Mouse (Mus musculus): Measurements from ENCODE around the gene Syt6. TPM values are rescaled to one million over a fixed set of nuclear protein-coding genes. Genes with fewer than 3 reads are reported as not detected.

Gene Syt6
- polyA plus RNA-seq, 1 experiment from 2014 or later, result 0.14 TPM

DNA sequence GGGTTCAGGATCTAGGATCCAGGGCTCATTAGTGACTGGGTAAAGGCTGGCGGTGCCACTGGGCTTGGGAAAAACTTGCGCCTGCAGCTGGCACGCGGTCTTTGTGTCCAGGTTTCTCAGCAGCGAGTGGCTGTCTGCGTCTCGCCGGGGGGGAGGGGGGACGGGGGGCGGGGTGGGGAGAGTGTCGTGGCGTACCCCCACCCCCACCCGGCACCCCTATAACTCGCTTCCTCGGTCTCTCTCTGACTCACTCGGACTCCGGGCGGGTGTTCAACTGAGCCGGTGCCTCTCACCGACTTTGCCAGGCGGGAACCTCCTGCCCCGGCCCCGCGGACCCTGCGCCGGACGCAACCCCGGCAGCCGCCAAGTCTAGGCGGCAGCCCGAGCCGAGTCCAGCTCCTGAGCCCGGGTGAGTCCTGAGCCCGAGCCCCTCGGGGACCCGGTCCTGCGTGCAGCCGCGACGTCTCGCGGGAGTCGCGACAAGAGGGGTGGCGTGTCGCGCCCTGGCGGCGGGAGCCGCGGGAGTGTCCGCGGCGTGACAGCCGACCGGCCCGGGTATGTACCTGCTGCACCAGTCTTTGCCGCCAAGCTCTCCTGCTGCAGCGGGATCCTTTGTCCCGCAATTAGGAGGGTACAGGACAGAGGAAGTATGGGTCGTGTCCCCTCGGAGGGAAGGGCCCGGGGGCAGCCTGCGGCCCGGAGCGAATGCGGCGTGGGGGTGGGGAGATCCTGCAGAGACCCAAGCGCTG is 1.0 kb downstream of the Syt6 start:
- peak overlapping the region; percentile 32 to 47 for H3K4me3 ChIP-seq (ENCODE audit: control insufficient read depth in 1 of 2, insufficient read depth in 1 of 2, low read depth in 1 of 2, low read length in 2 of 2)

GRCm38 (mm10) chr3:103587136-103587535 is 12.1 kb downstream of the Syt6 start:
- Histone ChIP-seq H3K27ac (replicated peaks in 1 of 2; ENCODE audit: control insufficient read depth in 1 of 2, insufficient read depth in 1 of 2, low read depth in 2 of 2, low read length in 2 of 2) (no peak overlapping the region), H3K4me2 (ENCODE audit: low read length) (no peak overlapping the region), H3K27me3 (ENCODE audit: control insufficient read depth, insufficient read depth, low read length) (no peaks in the 10 kb centered on the region), H3K9ac (ENCODE audit: low read length) (no peak overlapping the region), H3K4me1 (ENCODE audit: control insufficient read depth in 2 of 2, insufficient read depth in 2 of 2, low read length in 2 of 2) (no peaks in the 10 kb centered on the region), H3K36me3 (ENCODE audit: control insufficient read depth, insufficient read depth, low read length) (no peaks in the 10 kb centered on the region), H3K4me3 (ENCODE audit: control insufficient read depth in 1 of 2, insufficient read depth in 1 of 2, low read depth in 1 of 2, low read length in 2 of 2) (no peak overlapping the region), H3K9me3 (ENCODE audit: control insufficient read depth, low read length) (no peaks in the 10 kb centered on the region)
- no peak for ATAC-seq (ENCODE audit: insufficient number of reproducible peaks, insufficient read depth, low FRiP score, low read depth)
- WGBS, result 93% methylated on average over 17 of the region's 17 CpGs

More for the DNA sequence above, 1.0 kb downstream of the Syt6 start:
- Histone ChIP-seq H3K9me3 (ENCODE audit: control insufficient read depth, low read length) (no peaks in the 10 kb centered on the region), H3K36me3 (ENCODE audit: control insufficient read depth, insufficient read depth, low read length) (no peaks in the 10 kb centered on the region), H3K9ac (ENCODE audit: low read length) (peak overlapping the region; percentile 1; the same call in 1 of the 2 replicates), H3K27ac (replicated peaks in 1 of 2; ENCODE audit: control insufficient read depth in 1 of 2, insufficient read depth in 1 of 2, low read depth in 2 of 2, low read length in 2 of 2) (no peak overlapping the region), H3K4me1 (ENCODE audit: control insufficient read depth in 2 of 2, insufficient read depth in 2 of 2, low read length in 2 of 2) (peaks cover 3 to 16% of the 10 kb centered on the region in 2 experiments; a peak in 2 of 4 replicates), H3K4me2 (ENCODE audit: low read length) (peak overlapping the region; percentile 84), H3K27me3 (ENCODE audit: control insufficient read depth, insufficient read depth, low read length) (peaks cover 74% of the 10 kb centered on the region)
- WGBS, result under 1% methylated on average over 69 of the region's 69 CpGs
- no peak for ATAC-seq (ENCODE audit: insufficient number of reproducible peaks, insufficient read depth, low FRiP score, low read depth)

DNA sequence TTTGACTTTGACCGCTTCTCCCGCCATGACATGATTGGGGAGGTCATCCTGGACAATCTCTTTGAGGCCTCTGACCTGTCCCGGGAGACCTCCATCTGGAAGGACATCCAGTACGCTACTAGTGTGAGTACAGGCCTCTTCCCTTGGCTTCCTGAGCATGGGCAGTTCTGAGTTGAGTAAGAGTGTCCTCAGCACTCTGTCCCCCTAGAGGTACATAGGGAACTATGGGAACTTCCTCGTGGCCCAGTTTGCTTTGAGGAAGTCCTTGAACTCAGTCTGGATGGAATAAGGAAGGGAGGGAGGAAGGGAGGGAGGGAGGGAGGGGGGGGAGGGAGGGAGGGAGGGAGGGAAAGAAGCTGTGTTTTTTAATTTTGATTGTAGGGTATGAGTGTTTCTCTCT is 12.6 kb downstream of the Syt6 start:
- ATAC-seq (ENCODE audit: insufficient number of reproducible peaks, insufficient read depth, low FRiP score, low read depth), result no peak
- no peak overlapping the region for H3K9ac ChIP-seq (ENCODE audit: low read length)
- WGBS, result 80% methylated on average over 5 of the region's 5 CpGs

DNA sequence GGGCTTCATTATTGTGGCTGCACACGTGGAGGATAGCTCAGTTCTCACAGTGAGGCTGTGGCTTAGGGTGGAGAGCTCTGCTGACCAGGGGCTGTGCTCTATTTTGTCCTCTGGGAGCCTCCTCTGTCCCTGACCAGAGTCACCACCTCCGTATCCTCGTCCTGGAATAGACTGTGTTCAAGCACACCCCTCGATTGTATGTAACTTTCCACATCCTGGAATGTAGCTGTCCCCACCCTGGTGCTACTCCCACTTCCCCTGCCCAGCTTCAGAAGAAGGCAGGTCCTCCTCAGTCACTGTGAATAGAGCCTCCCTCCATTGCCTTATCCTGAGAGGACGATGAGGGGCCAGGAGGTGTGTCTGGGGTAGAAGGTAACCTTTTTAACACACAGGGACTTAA is 14.6 kb downstream of the Syt6 start:
- no peak overlapping the region for H3K27ac ChIP-seq (replicated peaks in 1 of 2; ENCODE audit: control insufficient read depth in 1 of 2, insufficient read depth in 1 of 2, low read depth in 2 of 2, low read length in 2 of 2)
- H3K4me1 ChIP-seq (ENCODE audit: control insufficient read depth in 2 of 2, insufficient read depth in 2 of 2, low read length in 2 of 2), result no peaks in the 10 kb centered on the region
- H3K36me3 ChIP-seq (ENCODE audit: control insufficient read depth, insufficient read depth, low read length), result no peaks in the 10 kb centered on the region
- H3K9me3 ChIP-seq (ENCODE audit: control insufficient read depth, low read length), result no peaks in the 10 kb centered on the region
- no peak overlapping the region for H3K4me3 ChIP-seq (ENCODE audit: control insufficient read depth in 1 of 2, insufficient read depth in 1 of 2, low read depth in 1 of 2, low read length in 2 of 2)
- no peak for ATAC-seq (ENCODE audit: insufficient number of reproducible peaks, insufficient read depth, low FRiP score, low read depth)
- 41% methylated on average over 5 of the region's 5 CpGs for WGBS
- no peaks in the 10 kb centered on the region for H3K27me3 ChIP-seq (ENCODE audit: control insufficient read depth, insufficient read depth, low read length)
- H3K4me2 ChIP-seq (ENCODE audit: low read length), result no peak overlapping the region
- no peak overlapping the region for H3K9ac ChIP-seq (ENCODE audit: low read length)

More for the DNA sequence above, 12.6 kb downstream of the Syt6 start:
- Histone ChIP-seq H3K9me3 (ENCODE audit: control insufficient read depth, low read length) (no peaks in the 10 kb centered on the region), H3K27me3 (ENCODE audit: control insufficient read depth, insufficient read depth, low read length) (no peaks in the 10 kb centered on the region), H3K27ac (replicated peaks in 1 of 2; ENCODE audit: control insufficient read depth in 1 of 2, insufficient read depth in 1 of 2, low read depth in 2 of 2, low read length in 2 of 2) (no peak overlapping the region), H3K4me1 (ENCODE audit: control insufficient read depth in 2 of 2, insufficient read depth in 2 of 2, low read length in 2 of 2) (no peaks in the 10 kb centered on the region), H3K4me2 (ENCODE audit: low read length) (no peak overlapping the region), H3K36me3 (ENCODE audit: control insufficient read depth, insufficient read depth, low read length) (no peaks in the 10 kb centered on the region), H3K4me3 (ENCODE audit: control insufficient read depth in 1 of 2, insufficient read depth in 1 of 2, low read depth in 1 of 2, low read length in 2 of 2) (no peak overlapping the region)

- no peak overlapping the region for H3K4me3 ChIP-seq (ENCODE audit: control insufficient read depth in 1 of 2, insufficient read depth in 1 of 2, low read depth in 1 of 2, low read length in 2 of 2)
- no peaks in the 10 kb centered on the region for H3K27me3 ChIP-seq (ENCODE audit: control insufficient read depth, insufficient read depth, low read length)
- H3K36me3 ChIP-seq (ENCODE audit: control insufficient read depth, insufficient read depth, low read length), result no peaks in the 10 kb centered on the region
- H3K27ac ChIP-seq (replicated peaks in 1 of 2; ENCODE audit: control insufficient read depth in 1 of 2, insufficient read depth in 1 of 2, low read depth in 2 of 2, low read length in 2 of 2), result no peak overlapping the region
- H3K9me3 ChIP-seq (ENCODE audit: control insufficient read depth, low read length), result no peaks in the 10 kb centered on the region
- no peak for ATAC-seq (ENCODE audit: insufficient number of reproducible peaks, insufficient read depth, low FRiP score, low read depth)
- no peak overlapping the region for H3K9ac ChIP-seq (ENCODE audit: low read length)
- H3K4me2 ChIP-seq (ENCODE audit: low read length), result no peak overlapping the region
- 93% methylated on average over 5 of the region's 5 CpGs for WGBS
- no peaks in the 10 kb centered on the region; a peak in 1 of 4 replicates for H3K4me1 ChIP-seq (ENCODE audit: control insufficient read depth in 2 of 2, insufficient read depth in 2 of 2, low read length in 2 of 2)
Measured at GRCm38 (mm10) chr3:103592636-103593035, 17.6 kb downstream of the Syt6 start.

- H3K4me1 ChIP-seq (ENCODE audit: control insufficient read depth in 2 of 2, insufficient read depth in 2 of 2, low read length in 2 of 2), result no peaks in the 10 kb centered on the region; a peak in 1 of 4 replicates
- no peak overlapping the region for H3K9ac ChIP-seq (ENCODE audit: low read length)
- no peaks in the 10 kb centered on the region for H3K9me3 ChIP-seq (ENCODE audit: control insufficient read depth, low read length)
- no peak overlapping the region for H3K27ac ChIP-seq (replicated peaks in 1 of 2; ENCODE audit: control insufficient read depth in 1 of 2, insufficient read depth in 1 of 2, low read depth in 2 of 2, low read length in 2 of 2)
- H3K36me3 ChIP-seq (ENCODE audit: control insufficient read depth, insufficient read depth, low read length), result no peaks in the 10 kb centered on the region
- WGBS, result 62% methylated on average over 5 of the region's 5 CpGs
- no peak for ATAC-seq (ENCODE audit: insufficient number of reproducible peaks, insufficient read depth, low FRiP score, low read depth)
- no peak overlapping the region for H3K4me3 ChIP-seq (ENCODE audit: control insufficient read depth in 1 of 2, insufficient read depth in 1 of 2, low read depth in 1 of 2, low read length in 2 of 2)
- no peak overlapping the region for H3K4me2 ChIP-seq (ENCODE audit: low read length)
- H3K27me3 ChIP-seq (ENCODE audit: control insufficient read depth, insufficient read depth, low read length), result no peaks in the 10 kb centered on the region
Measured at GRCm38 (mm10) chr3:103593631-103594030, 18.6 kb downstream of the Syt6 start.

GRCm38 (mm10) chr3:103595271-103595810 is 20.3 kb downstream of the Syt6 start:
- Histone ChIP-seq H3K9me3 (ENCODE audit: control insufficient read depth, low read length) (no peaks in the 10 kb centered on the region), H3K27me3 (ENCODE audit: control insufficient read depth, insufficient read depth, low read length) (no peaks in the 10 kb centered on the region), H3K4me1 (ENCODE audit: control insufficient read depth in 2 of 2, insufficient read depth in 2 of 2, low read length in 2 of 2) (no peaks in the 10 kb centered on the region; a peak in 1 of 4 replicates), H3K4me3 (ENCODE audit: control insufficient read depth in 1 of 2, insufficient read depth in 1 of 2, low read depth in 1 of 2, low read length in 2 of 2) (no peak overlapping the region), H3K27ac (replicated peaks in 1 of 2; ENCODE audit: control insufficient read depth in 1 of 2, insufficient read depth in 1 of 2, low read depth in 2 of 2, low read length in 2 of 2) (no peak overlapping the region), H3K9ac (ENCODE audit: low read length) (no peak overlapping the region), H3K4me2 (ENCODE audit: low read length) (no peak overlapping the region), H3K36me3 (ENCODE audit: control insufficient read depth, insufficient read depth, low read length) (no peaks in the 10 kb centered on the region)
- no peak for ATAC-seq (ENCODE audit: insufficient number of reproducible peaks, insufficient read depth, low FRiP score, low read depth)
- 74% methylated on average over 7 of the region's 7 CpGs for whole genome bisulfite sequencing
